Mouse (Mus musculus) spleen, adult 2 months (tissue): ENCODE results near the gene Gng12.

Experiments used
- CTCF ChIP-seq: fragments of 200-500 bp; IDR thresholded peaks from 2 replicates; pipeline ENCODE4 v1.5.1; 2011; ENCODE audit warnings: mild to moderate bottlenecking, inconsistent platforms; ENCODE audit not compliant: insufficient read depth, insufficient read length, insufficient replicate concordance; ENCODE audit errors: extremely low read depth
- POLR2A ChIP-seq: fragments of 200-500 bp; IDR thresholded peaks from 2 replicates; pipeline ENCODE4 v1.6.1; 2011; ENCODE audit warnings: low read depth, low read length, inconsistent platforms

DNA sequence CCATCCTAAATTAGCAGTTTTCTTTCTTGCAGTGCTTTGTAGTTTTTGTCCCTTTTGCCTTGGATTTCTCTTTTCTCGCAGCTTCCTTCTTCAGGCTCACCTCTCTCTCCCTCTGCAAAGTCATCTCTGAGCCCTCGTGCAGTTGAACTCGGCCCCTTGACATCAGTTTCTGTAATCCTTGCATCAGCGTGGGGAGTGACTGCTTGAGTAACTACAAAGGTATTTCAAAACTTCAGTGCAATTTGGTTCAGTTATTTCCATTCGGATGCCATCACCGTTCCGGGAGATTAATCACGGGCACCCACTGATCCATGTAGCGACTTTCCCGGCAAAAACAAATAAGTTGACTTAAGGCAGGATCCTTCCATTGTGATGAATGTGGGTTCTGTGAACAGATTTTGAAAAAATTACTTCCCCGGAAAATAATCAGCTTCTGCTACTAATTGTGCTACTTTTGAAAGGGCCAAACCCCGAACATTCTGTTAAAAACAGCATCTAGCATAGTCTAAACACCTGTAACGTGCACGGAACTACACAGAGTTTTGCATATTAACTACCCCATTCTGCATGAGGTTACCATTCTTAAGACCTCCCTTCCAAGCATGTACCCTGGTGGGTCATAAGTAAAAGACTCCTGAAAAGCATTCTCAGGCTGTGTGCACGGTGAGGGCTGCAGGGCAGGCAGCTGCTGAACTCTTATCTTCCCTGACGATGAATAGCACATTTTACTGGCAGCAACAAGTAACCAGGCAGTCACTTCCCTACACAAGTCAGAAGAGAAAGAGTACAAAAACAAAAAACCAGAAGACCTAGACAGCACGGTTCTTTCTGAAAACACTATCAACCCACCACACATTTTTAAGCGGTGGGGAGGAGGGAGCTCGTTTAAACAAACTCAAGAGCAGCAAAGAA is 139.4 kb downstream of the Gng12 start:
- TF ChIP-seq POLR2A = no peak
- TF ChIP-seq CTCF = no peak
